8 mouse cellular contexts compared by ENCODE assay signal in the genomic region with DNA sequence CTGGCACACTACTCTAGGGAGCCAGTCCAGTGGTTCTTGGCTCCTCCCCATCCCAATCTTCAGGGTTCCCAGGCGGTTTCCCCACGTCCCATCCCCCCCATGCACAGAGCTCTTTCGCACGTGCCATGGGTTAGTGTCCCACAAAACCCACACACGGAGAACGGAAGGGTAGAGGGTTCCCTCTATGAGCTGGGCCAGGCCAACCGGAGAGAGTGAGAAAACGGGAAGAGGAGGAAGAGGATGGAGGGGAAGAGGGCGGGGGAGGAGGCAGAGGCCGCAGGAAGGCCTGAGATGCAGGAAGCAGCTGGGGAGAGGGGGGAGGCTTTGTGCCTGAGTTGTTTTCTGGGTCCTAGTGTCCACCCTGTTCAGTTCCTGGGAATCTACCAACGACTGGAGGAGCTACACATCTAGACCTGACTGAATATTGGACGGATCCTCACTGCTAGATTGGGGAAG. TPM values are rescaled to one million over a fixed set of nuclear protein-coding genes. Genes with fewer than 3 reads are reported as not detected.
A peak's percentile ranks its signal among the peaks of the same experiment; 100 is the strongest.
DNase-seq lines count a peak whose midpoint lies in the region; ATAC-seq and TF ChIP-seq lines count a peak whose summit lies in the region.

No protein-coding gene starts in this region.

- DNase-seq in NIH3T3 (ENCODE audit: low read depth), result peak; percentile 93
- peak; percentile 85 to 91 for DNase-seq in cerebellum, adult 2 months
- DNase-seq in forebrain, postnatal 0 days, result peak; percentile 92
- DNase-seq in layer of hippocampus, adult 8-10 months (ENCODE audit: low spot score in 2 of 2), result peak; percentile 81 to 84
- DNase-seq in ovary, postnatal 10 days (ENCODE audit: low spot score), result peak; percentile 67
- DNase-seq in thymus, postnatal 10 days (ENCODE audit: low spot score in 2 of 2), result peak; percentile 64 to 72

- 0 out of 2 replicates have a peak, but pooled peaks cover 5% of the 10 kb centered on the region for H3K4me1 ChIP-seq in cerebellum, adult 2 months (ENCODE audit: control insufficient read depth, insufficient read depth, low read length)
- H3K4me1 ChIP-seq in forebrain, postnatal 0 days (ENCODE audit: insufficient read depth), result peaks cover 30% of the 10 kb centered on the region
- H3K4me1 ChIP-seq in lung, embryonic 16.5 days (replicated peaks; ENCODE audit: control insufficient read depth, insufficient read depth, low read length), result peaks cover 47% of the 10 kb centered on the region

- WGBS in cerebellum, adult 2 months, result 0% methylated on average over 12 of the region's 12 CpGs
- WGBS in forebrain, postnatal 0 days, result under 1% methylated on average over 12 of the region's 12 CpGs
- WGBS in lung, embryonic 16.5 days, result 1% methylated on average over 12 of the region's 12 CpGs

- peak; percentile 66 for TF ChIP-seq POLR2A in cerebellum, adult 2 months (IDR thresholded peaks at IDR 0.05; ENCODE audit: borderline replicate concordance, insufficient read depth, low read length)

- ATAC-seq in forebrain, postnatal 0 days, result peak; percentile 76
- peak; percentile 52 to 63 for ATAC-seq in hematopoietic stem cell, adult 5-6 weeks (replicated peaks in 1 of 2; ENCODE audit: insufficient read depth in 1 of 2, low FRiP score in 2 of 2, low TSS enrichment in 1 of 2, low read depth in 1 of 2, poor library complexity in 2 of 2, severe bottlenecking in 2 of 2)
- peak; percentile 77 for ATAC-seq in lung, embryonic 16.5 days (ENCODE audit: low read depth)

- peak overlapping the region; percentile 91 for H3K4me2 ChIP-seq in forebrain, postnatal 0 days (ENCODE audit: low read depth)
- peak overlapping the region; percentile 96 for H3K4me2 ChIP-seq in lung, embryonic 16.5 days (ENCODE audit: low read depth, low read length)

- H3K27ac ChIP-seq in cerebellum, adult 2 months (ENCODE audit: insufficient read depth, low read length), result peak overlapping the region; percentile 98
- H3K27ac ChIP-seq in forebrain, postnatal 0 days (ENCODE audit: low read depth, low read length), result peak overlapping the region; percentile 97
- H3K27ac ChIP-seq in lung, embryonic 16.5 days (ENCODE audit: low read length), result peak overlapping the region; percentile 95

- no peaks in the 10 kb centered on the region for H3K27me3 ChIP-seq in cerebellum, adult 2 months (ENCODE audit: control insufficient read depth, insufficient read depth, low read length)
- no peaks in the 10 kb centered on the region for H3K27me3 ChIP-seq in forebrain, postnatal 0 days (ENCODE audit: insufficient read depth, low read length)
- H3K27me3 ChIP-seq in lung, embryonic 16.5 days (ENCODE audit: control insufficient read depth, insufficient read depth, low read depth, low read length), result no peaks in the 10 kb centered on the region

- H3K9me3 ChIP-seq in forebrain, postnatal 0 days (ENCODE audit: low read length), result no peaks in the 10 kb centered on the region
- H3K9me3 ChIP-seq in lung, embryonic 16.5 days (ENCODE audit: control insufficient read depth, low read length), result no peaks in the 10 kb centered on the region

- no peaks in the 10 kb centered on the region for H3K36me3 ChIP-seq in forebrain, postnatal 0 days (ENCODE audit: insufficient read depth)
- no peaks in the 10 kb centered on the region for H3K36me3 ChIP-seq in lung, embryonic 16.5 days (ENCODE audit: control insufficient read depth, insufficient read depth, low read length)

- H3K9ac ChIP-seq in forebrain, postnatal 0 days, result peak overlapping the region; percentile 78
- H3K9ac ChIP-seq in lung, embryonic 16.5 days (ENCODE audit: low read length), result peak overlapping the region; percentile 93

- TF ChIP-seq CTCF in cerebellum, adult 2 months (IDR thresholded peaks at IDR 0.05; ENCODE audit: borderline replicate concordance, insufficient read depth, low read depth, low read length), result no peak; the same call in 1 of the 2 replicates
- peak; percentile 38 for TF ChIP-seq CTCF in forebrain, postnatal 0 days (IDR thresholded peaks at IDR 0.05; ENCODE audit: low read depth)

- peak overlapping the region; percentile 97 for H3K4me3 ChIP-seq in cerebellum, adult 2 months (replicated peaks; ENCODE audit: insufficient read depth, low read depth, low read length)
- peak overlapping the region; percentile 93 for H3K4me3 ChIP-seq in forebrain, postnatal 0 days (ENCODE audit: low read depth, low read length)
- H3K4me3 ChIP-seq in lung, embryonic 16.5 days (ENCODE audit: low read length), result peak overlapping the region; percentile 89

RNA-seq across cellular contexts. Expression of a gene that starts 1.2 kb away (rescaled TPM):
- polyA plus RNA-seq in cerebellum, adult 2 months (2012; rRNA removed), result 149 and 153 TPM in 2 replicates
- 184 and 202 TPM in 2 replicates for total RNA-seq in forebrain, postnatal 0 days (2014; rRNA removed)
- 22.3 and 24.9 TPM in 2 replicates for polyA plus RNA-seq in forebrain, postnatal 0 days (2015; fragmentation: Nextera tagmentation; extraction: Ambion mirVana)
- 159 and 240 TPM in 2 replicates for total RNA-seq in hematopoietic stem cell, adult 5-6 weeks (2017)
- total RNA-seq in layer of hippocampus, adult 8-10 months (2022), result 100 to 1,000 TPM; 819 to 832 (median 829) TPM
- 8.2 and 8.3 TPM in 2 replicates for polyA plus RNA-seq in lung, embryonic 16.5 days (2015; fragmentation: Nextera tagmentation; extraction: Ambion mirVana)

RNA-seq across cellular contexts. Expression of a gene that starts 13.5 kb away (rescaled TPM):
- polyA plus RNA-seq in cerebellum, adult 2 months (2012; rRNA removed), result 1.9 and 3.9 TPM in 2 replicates
- total RNA-seq in forebrain, postnatal 0 days (2014; rRNA removed), result 0.15 TPM in 1 of 2 replicates, not detected in the other
- polyA plus RNA-seq in forebrain, postnatal 0 days (2015; fragmentation: Nextera tagmentation; extraction: Ambion mirVana), result 0.09 and 0.13 TPM in 2 replicates
- not detected in 2 replicates for total RNA-seq in hematopoietic stem cell, adult 5-6 weeks (2017)
- under 1 TPM in 2 of 4 experiments, not detected in 2; 0.23 to 0.56 TPM for total RNA-seq in layer of hippocampus, adult 8-10 months (2022)
- polyA plus RNA-seq in lung, embryonic 16.5 days (2015; fragmentation: Nextera tagmentation; extraction: Ambion mirVana), result 1.3 and 1.4 TPM in 2 replicates

RNA-seq across cellular contexts. Expression of a gene that starts 20.1 kb away (rescaled TPM):
- 80.7 and 89.4 TPM in 2 replicates for polyA plus RNA-seq in cerebellum, adult 2 months (2012; rRNA removed)
- total RNA-seq in forebrain, postnatal 0 days (2014; rRNA removed), result 145 and 150 TPM in 2 replicates
- 113 and 130 TPM in 2 replicates for polyA plus RNA-seq in forebrain, postnatal 0 days (2015; fragmentation: Nextera tagmentation; extraction: Ambion mirVana)
- total RNA-seq in hematopoietic stem cell, adult 5-6 weeks (2017), result 2.6 and 6.1 TPM in 2 replicates
- total RNA-seq in layer of hippocampus, adult 8-10 months (2022), result 10 to 100 TPM; 33.9 to 40.0 (median 36.4) TPM
- polyA plus RNA-seq in lung, embryonic 16.5 days (2015; fragmentation: Nextera tagmentation; extraction: Ambion mirVana), result 13.4 and 14.0 TPM in 2 replicates

RNA-seq across cellular contexts. Expression of a gene that starts 22.2 kb away (rescaled TPM):
- not detected in 2 replicates for polyA plus RNA-seq in cerebellum, adult 2 months (2012; rRNA removed)
- not detected in 2 replicates for total RNA-seq in forebrain, postnatal 0 days (2014; rRNA removed)
- polyA plus RNA-seq in forebrain, postnatal 0 days (2015; fragmentation: Nextera tagmentation; extraction: Ambion mirVana), result not detected in 2 replicates
- total RNA-seq in hematopoietic stem cell, adult 5-6 weeks (2017), result not detected in 2 replicates
- not detected for total RNA-seq in layer of hippocampus, adult 8-10 months (2022)
- polyA plus RNA-seq in lung, embryonic 16.5 days (2015; fragmentation: Nextera tagmentation; extraction: Ambion mirVana), result not detected in 2 replicates

RNA-seq across cellular contexts. Expression of a gene that starts 51.6 kb away (rescaled TPM):
- 219 and 247 TPM in 2 replicates for polyA plus RNA-seq in cerebellum, adult 2 months (2012; rRNA removed)
- 6.9 and 10.2 TPM in 2 replicates for total RNA-seq in forebrain, postnatal 0 days (2014; rRNA removed)
- 31.9 and 38.1 TPM in 2 replicates for polyA plus RNA-seq in forebrain, postnatal 0 days (2015; fragmentation: Nextera tagmentation; extraction: Ambion mirVana)
- total RNA-seq in hematopoietic stem cell, adult 5-6 weeks (2017), result 3.3 and 4.1 TPM in 2 replicates
- 100 to 1,000 TPM; 116 to 134 (median 123) TPM for total RNA-seq in layer of hippocampus, adult 8-10 months (2022)
- polyA plus RNA-seq in lung, embryonic 16.5 days (2015; fragmentation: Nextera tagmentation; extraction: Ambion mirVana), result 37.3 and 43.3 TPM in 2 replicates

Comparison
In these comparisons a context has a peak if more than half of its experiments do, and no peak if none do; other contexts are left out.
1. Peak in every context shown above with its lines: DNase-seq, ATAC-seq, H3K4me3 ChIP-seq and H3K27ac ChIP-seq.